Mouse (Mus musculus) spleen, adult 2 months (tissue): ENCODE results near the gene Fgr. TPM values are rescaled to one million over a fixed set of nuclear protein-coding genes. Genes with fewer than 3 reads are reported as not detected.

Source experiments
- DNase-seq, 2 experiments: peaks; one replicate each; pipeline versions ENCODE4 v3.0.0 to v3.0.0-alpha.2; 2012 to 2021; ENCODE audit warnings: low spot score in 2 of 2, low read depth in 1 of 2
- H3K27ac ChIP-seq: fragments of 200-500 bp; 2 replicates; pipeline ENCODE4 v1.5.1; 2012; ENCODE audit warnings: low read length, inconsistent platforms; ENCODE audit not compliant: insufficient read depth
- H3K27me3 ChIP-seq: fragments of 200-500 bp; 2 replicates; pipeline ENCODE4 v1.6.1; 2012; ENCODE audit warnings: mild to moderate bottlenecking, moderate library complexity, low read length, inconsistent platforms; ENCODE audit not compliant: control insufficient read depth, insufficient read depth
- H3K36me3 ChIP-seq: fragments of 200-500 bp; 2 replicates; pipeline ENCODE4 v1.6.1; 2012; ENCODE audit warnings: mild to moderate bottlenecking, low read length, inconsistent platforms; ENCODE audit not compliant: control insufficient read depth, insufficient read depth
- H3K4me1 ChIP-seq: fragments of 200-500 bp; 2 replicates; pipeline ENCODE4 v1.6.1; 2011; ENCODE audit warnings: inconsistent platforms; ENCODE audit not compliant: control insufficient read depth, insufficient read depth, insufficient read length
- H3K4me3 ChIP-seq: fragments of 200-500 bp; 2 replicates; pipeline ENCODE4 v1.5.1; 2011; ENCODE audit warnings: mild to moderate bottlenecking, inconsistent platforms; ENCODE audit not compliant: insufficient read depth, insufficient read length; ENCODE audit errors: extremely low read depth
- CTCF ChIP-seq: fragments of 200-500 bp; IDR thresholded peaks from 2 replicates; pipeline ENCODE4 v1.5.1; 2011; ENCODE audit warnings: mild to moderate bottlenecking, inconsistent platforms; ENCODE audit not compliant: insufficient read depth, insufficient read length, insufficient replicate concordance; ENCODE audit errors: extremely low read depth
- POLR2A ChIP-seq: fragments of 200-500 bp; IDR thresholded peaks from 2 replicates; pipeline ENCODE4 v1.6.1; 2011; ENCODE audit warnings: low read depth, low read length, inconsistent platforms
- WGBS: fragments of 180-500 bp; shearing (Covaris S2); methylation state at CpG from one replicate; pipeline ENCODE4 v1.1.7; 2018; 5-methylcytosine and 5-hydroxymethylcytosine counted together
- polyA plus RNA-seq: library from polyadenylated mRNA; depleted of rRNA; stranded (reverse); fragments of >200 nt; gene quantifications from 2 replicates; pipeline ENCODE4 v1.2.3, GENCODE M21; 2012

The Fgr gene
- polyA plus RNA-seq, 1 experiment, result 37.5 TPM

DNA sequence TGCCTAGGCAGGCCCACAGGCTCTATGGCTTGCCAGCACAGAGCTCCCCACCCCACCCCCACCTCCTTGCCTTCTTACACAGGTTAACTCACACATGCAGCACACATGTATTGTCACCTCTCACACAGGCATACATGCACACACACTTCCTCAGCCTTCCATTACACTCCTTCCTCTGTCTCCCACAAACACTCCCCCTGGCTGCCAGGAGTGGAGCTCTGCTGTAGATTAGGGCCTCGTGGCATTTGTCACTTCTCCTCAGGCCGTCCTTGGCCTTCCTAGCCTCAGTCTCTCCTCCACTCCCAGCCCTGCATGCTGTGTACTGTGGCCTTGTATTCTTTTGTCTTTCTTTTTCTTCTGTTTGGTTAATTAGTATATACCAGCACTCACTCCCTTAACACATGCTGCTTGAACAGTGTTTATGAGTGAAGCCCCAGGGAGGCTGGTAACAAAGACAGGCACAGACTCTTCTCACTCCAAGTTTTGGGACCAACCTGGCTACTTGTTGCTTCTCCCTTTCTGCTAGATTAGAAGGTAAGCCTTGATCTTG lies 53.0 kb downstream of the Fgr start:
- Histone ChIP-seq H3K4me3 (no peak overlapping the region), H3K4me1 (peaks cover 3% of the 10 kb centered on the region; the same call in 1 of the 2 replicates), H3K27me3 (no peaks in the 10 kb centered on the region), H3K36me3 (no peaks in the 10 kb centered on the region), H3K27ac (no peak overlapping the region)
- DNase-seq, result no peak
- 51% methylated on average over 2 of the region's 2 CpGs for WGBS
- TF ChIP-seq CTCF (no peak), POLR2A (no peak)

DNA sequence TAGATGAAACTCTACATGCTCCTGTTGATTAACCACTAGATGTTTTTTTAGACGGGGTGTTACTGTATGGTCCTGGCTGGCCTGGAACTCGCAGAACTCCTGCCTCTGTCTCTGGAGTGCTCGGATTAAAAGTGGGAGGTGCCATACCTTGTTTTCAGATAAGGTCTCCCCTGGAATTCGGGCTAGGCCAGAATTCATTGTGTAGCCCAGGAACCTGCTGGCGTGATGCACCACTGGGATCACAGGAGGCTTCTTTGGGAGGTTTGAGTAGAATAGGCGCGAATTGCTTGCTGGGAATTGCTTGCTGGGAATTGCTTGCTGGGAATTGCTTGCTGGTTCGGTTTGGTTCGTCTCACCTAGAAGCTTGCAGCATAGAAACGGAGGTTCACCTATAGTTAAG lies 53.8 kb downstream of the Fgr start:
- Histone ChIP-seq H3K27ac (no peak overlapping the region), H3K36me3 (no peaks in the 10 kb centered on the region), H3K27me3 (no peaks in the 10 kb centered on the region), H3K4me3 (no peak overlapping the region), H3K4me1 (no peaks in the 10 kb centered on the region)
- no peak for DNase-seq
- TF ChIP-seq POLR2A (no peak), CTCF (no peak)
- 92% methylated on average over 10 of the region's 10 CpGs for WGBS

DNA sequence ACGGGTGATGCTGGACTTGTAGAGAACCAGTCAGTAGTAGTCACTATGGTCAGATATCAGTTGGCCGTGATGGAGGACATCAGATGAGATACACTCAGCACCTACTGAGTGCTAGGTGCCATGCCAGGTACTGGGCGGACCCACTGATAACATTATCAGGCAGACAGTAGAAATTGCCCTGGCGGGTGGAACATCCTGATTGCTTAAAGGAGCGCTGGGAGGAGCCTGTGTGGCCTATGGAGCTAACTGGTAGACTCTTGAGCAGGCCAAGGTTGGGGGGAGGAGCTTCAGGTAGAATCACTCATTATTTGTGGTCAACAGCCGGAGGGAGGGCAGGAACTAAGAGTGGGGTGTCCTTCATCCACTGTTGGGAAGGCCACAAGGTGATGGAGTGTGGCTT lies 54.3 kb downstream of the Fgr start:
- H3K36me3 ChIP-seq, result no peaks in the 10 kb centered on the region
- no peak for DNase-seq
- H3K4me3 ChIP-seq, result no peak overlapping the region
- no peak for TF ChIP-seq CTCF
- TF ChIP-seq POLR2A, result no peak
- no peaks in the 10 kb centered on the region for H3K4me1 ChIP-seq
- 84% methylated on average over 6 of the region's 6 CpGs for WGBS
- no peak overlapping the region for H3K27ac ChIP-seq
- no peaks in the 10 kb centered on the region for H3K27me3 ChIP-seq

DNA sequence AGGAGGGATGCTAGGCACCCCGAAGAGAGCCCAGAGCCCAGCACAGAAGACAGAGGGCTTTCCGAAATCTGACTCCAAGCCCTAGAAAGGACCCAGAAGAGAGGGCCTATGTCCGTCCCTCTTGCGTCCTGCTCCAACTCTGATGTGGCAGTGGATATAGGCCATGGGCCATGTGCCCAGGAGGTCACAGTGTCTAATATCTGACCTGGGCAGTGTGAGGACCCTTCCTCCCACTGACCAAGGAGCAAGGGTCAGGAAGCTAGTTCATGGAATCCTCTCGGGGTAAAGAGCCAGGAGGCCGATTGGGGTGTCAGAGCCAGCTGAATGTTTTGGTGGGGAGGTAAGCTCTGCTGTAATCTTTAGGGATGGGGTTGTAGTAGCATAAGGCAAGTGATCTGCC lies 55.0 kb downstream of the Fgr start:
- no peak overlapping the region for H3K4me3 ChIP-seq
- no peaks in the 10 kb centered on the region for H3K27me3 ChIP-seq
- TF ChIP-seq POLR2A (no peak), CTCF (no peak)
- H3K4me1 ChIP-seq, result no peaks in the 10 kb centered on the region
- DNase-seq, result no peak
- H3K36me3 ChIP-seq, result no peaks in the 10 kb centered on the region
- WGBS, result 91% methylated on average over 6 of the region's 6 CpGs
- no peak overlapping the region for H3K27ac ChIP-seq

DNA sequence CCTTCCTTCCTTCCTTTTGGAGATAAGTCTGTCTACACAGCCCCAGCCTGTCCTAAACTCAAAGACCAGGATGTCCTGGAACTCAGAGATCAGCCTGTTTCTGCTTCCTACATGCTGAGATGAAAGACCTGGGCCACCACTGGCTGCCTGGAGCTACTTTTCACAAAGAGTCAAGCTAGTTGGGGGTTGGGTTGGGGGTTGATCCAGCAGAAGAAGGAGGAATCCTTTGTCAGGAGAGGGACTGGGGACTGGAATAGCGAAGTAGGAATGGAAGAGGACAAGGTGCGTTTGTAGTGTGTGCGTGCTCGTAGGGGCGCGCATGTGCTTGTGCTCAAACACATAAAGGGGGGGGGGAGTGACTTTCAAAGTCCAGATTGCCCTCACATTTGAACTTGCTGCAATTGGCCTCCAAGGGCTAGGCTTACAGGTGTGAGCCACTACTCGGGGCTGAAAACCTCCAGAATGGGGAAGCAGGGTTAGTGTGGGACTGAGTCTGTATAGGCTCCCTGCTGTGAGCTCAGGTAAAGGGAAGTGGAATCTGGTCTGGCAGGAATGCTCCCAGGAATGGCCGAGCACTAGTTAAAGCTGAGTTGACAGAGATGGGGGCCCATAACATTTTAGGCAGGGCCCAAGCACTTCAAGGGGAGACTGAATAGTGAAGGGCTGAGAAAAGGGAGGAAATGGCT lies 58.7 kb downstream of the Fgr start:
- Histone ChIP-seq H3K27ac (no peak overlapping the region), H3K4me1 (no peaks in the 10 kb centered on the region; the same call in 1 of the 2 replicates), H3K4me3 (no peak overlapping the region), H3K36me3 (no peaks in the 10 kb centered on the region; the same call in 1 of the 2 replicates), H3K27me3 (no peaks in the 10 kb centered on the region)
- TF ChIP-seq POLR2A, result no peak
- TF ChIP-seq CTCF, result no peak
- DNase-seq, result no peak
- WGBS, result 87% methylated on average over 8 of the region's 8 CpGs

DNA sequence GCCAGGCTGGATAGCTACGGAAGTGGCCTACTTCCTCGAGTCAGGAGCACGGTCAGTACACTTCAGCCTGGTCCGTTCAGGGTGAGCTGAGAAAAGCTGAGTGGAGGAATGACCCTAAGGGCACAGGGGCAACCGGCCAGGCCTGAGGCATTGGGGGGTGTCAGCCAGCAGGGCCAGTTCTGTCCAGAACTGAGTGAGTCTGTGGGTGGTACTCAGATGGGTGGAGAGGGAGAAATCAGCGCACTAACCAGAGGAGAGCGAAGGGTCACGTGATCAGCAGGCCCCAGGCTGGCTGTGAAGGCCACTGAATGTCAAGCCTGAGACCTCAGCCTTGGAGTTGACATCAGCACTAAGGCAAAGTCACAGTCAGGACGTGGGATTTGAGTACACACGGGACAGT lies 60.6 kb downstream of the Fgr start:
- no peak overlapping the region; the same call in 1 of the 2 replicates for H3K27ac ChIP-seq
- H3K4me1 ChIP-seq, result peaks cover 9% of the 10 kb centered on the region
- DNase-seq, result no peak
- TF ChIP-seq POLR2A, result no peak
- no peak for TF ChIP-seq CTCF
- 88% methylated on average over 10 of the region's 10 CpGs for WGBS
- no peak overlapping the region for H3K4me3 ChIP-seq
- H3K36me3 ChIP-seq, result no peaks in the 10 kb centered on the region; the same call in 1 of the 2 replicates
- H3K27me3 ChIP-seq, result peaks cover 13% of the 10 kb centered on the region

DNA sequence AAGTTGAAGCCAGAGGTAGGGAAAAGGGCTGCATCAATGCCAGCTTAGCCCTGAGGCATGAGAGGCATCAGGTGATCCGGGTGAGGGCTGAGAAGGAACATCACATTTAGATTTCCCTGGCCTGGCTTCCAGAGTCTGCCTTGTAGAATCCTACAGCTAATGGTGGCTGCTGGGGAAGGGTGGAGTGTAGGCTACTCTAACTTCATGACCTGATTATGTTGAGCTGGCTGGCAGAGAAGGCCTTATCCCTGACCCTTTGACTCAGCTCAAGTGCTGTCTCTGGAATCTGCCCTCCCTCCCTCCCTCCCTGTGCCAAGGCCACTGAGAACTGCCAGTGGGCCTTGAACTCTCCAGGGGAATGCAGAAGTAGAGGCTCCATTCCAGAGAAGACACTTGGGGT lies 61.6 kb downstream of the Fgr start:
- Histone ChIP-seq H3K4me1 (peaks cover 10% of the 10 kb centered on the region), H3K27me3 (peaks cover 13% of the 10 kb centered on the region), H3K4me3 (no peak overlapping the region), H3K27ac (no peak overlapping the region), H3K36me3 (no peaks in the 10 kb centered on the region; the same call in 1 of the 2 replicates)
- no peak for DNase-seq
- TF ChIP-seq CTCF, result no peak
- no peak for TF ChIP-seq POLR2A
- 79% methylated on average over 1 of the region's 1 CpGs for WGBS
